Mouse (Mus musculus) thymus, postnatal 25 days (tissue): ENCODE results near the gene Zfp422.
"Not testable (repeated sequence)": the region's sequence is repeated elsewhere in the genome, so short reads cannot be mapped to it uniquely, and the experiment has no call there.

Source experiments
- DNase-seq: peaks from one replicate; pipeline ENCODE4 v3.0.0; 2022

The Zfp422 gene

DNA sequence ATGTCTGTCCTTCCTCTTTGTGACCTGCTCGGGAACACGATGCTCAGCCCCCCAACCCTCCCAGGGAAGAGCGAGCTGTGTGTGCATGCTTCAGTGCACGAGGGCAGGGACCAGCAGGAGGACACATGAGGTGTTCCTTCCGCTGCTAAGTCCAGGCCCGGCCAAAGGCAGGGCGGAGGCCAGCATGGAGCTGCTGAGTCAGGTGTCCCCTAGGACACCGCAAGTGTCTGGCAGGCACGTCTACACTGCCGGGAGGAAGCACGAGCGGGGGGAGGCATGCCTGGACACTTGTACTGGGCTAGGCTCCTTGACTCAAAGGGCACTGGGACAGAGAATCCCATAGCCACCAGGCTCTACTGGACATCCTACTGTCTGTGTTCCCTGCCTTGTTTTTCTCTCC, 19.0 kb upstream of the Zfp422 start:
- no peak for DNase-seq

DNA sequence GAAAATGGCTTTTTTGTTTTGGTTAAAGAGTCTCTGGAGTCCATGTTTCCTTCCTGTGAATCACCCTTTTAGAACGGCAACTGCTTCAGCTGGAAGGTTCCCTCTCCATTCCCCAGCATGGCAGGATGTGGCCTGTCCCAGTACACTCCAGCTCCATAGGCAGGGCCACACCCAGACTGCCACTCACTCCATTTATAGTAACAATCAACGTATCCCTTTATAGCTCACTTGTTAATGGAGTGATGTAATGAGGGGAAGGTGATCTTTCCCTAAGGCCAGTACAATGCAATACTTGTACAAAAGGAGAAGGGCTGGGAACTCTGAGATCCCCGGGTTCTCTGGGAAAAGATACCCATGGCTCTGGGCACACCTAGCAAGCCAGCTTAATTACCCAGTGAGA, 15.5 kb upstream of the Zfp422 start:
- DNase-seq = no peak

DNA sequence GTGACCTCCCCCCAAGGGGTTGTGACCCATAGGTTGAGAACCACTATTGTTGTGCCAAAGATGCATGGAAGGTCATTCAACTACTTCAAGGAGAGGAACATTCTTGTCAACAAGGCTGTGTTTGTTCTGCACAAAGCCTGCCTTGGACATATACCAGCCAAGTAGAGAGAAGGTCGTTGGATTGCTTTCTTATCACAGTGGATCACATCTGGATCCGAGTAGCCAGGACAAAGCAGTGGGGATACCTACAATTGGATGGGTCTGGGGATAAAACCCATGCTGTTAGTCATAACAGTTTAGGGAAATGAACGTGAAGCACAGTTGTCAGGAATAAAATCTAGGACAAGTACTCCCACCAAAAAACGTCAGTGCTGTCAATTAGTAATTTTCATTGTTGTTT, 15.1 kb upstream of the Zfp422 start:
- no peak for DNase-seq

DNA sequence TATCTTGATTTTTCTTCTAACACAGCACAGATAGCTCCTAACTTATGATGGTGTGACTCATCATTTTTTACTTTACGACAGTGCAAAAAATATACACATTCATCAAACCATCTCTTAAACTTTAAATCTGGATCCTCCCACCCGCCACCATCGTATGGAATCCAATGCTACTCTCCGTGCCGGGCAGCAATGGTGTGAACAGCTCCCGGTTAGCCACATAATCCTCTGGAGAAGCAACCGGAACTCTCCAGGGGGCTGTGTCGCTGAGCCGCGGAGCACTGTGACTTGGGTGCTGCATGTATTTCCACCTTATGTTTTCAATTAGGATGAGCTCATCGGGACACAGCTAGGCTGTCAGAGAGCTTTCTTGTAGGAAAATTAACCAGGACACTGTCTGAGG, 14.1 kb upstream of the Zfp422 start:
- no peak for DNase-seq

DNA sequence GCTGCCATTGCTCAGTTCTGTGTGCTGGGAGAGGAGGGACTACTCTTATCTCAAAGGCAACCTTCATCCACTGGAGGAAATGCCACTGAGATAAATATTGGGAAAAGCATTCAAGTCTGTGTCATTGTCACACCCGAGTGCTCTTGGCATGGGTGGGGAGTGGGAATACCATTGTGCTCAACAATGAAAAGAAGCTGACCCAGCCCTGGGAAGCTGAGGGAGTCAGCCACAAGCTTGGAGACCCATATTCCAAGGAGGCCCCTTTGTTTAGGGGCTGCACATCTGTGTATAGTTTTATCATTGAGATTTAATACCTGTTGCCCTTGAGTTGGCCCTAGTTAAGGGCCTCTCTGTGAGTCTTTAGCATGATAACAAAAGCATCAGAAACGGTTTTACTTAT, 10.9 kb upstream of the Zfp422 start:
- DNase-seq = no peak

DNA sequence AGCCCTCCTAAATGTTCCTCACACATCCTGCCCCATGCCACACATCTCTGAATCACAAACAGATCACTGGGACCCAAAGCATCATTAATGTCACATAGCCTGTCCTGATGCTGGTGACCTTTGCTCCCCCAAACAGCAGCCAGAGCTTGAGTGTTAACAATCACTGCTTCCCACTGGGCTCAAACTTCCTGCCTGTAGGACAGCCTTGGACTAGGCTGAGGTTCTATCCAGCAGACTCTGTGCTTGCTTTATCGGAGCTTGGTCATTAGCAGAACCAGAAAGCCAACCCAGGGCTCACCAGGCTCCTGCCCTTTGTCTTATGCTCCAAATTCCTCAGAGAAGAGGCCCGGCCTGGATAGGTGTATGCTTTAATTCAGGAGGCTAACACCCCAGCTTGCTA, 10.1 kb upstream of the Zfp422 start:
- DNase-seq = no peak

DNA sequence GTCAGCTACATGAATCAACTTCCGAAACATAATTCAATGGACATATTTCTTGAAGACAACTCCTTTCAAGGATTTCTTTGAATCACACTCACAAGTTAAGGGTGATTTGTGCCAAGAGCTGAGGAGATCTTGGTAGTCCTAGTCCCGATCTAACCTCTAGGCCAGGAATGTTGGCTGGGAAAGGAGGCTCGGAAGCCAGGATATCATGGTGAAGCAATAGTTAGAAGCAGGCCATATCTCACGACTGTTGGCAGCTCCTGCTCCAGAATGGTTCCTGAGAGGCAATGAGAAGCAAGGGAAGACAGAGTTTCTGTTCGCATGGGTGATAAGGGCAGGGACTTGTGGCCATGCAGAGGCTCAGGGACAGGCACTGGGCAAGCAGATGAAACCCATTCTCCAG, 8.7 kb upstream of the Zfp422 start:
- no peak for DNase-seq

DNA sequence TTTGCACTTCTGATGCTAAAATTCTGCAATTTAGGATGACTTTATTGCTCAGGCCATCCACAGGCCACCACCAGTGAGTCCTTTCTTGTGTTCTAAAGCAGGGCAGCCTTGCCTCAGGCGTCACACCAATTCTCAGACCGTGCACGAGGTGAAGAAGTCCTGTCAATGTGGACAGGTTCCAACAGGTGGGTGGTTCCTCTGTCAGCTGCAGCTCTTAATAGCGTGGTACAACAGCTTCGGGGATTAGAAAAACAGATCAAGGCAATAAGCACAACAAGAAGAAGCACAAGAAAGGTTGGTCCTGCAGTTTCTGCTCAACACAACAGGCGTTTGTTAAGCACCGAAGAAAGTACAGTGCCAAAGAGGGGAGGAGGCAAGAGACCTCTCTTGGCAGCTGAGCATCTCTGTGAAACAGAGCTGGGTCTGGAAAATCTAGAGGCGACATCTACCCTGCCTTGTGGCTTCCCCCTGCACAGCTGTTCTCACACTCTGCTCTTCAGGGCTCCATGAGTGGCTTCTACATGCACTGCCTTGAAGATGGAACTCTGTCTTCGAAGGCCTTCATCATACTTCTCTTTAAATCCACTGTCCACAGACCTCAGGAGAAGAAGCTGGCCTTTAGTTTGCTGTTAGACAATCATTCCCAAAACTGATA, 7.9 kb upstream of the Zfp422 start:
- DNase-seq = no peak

DNA sequence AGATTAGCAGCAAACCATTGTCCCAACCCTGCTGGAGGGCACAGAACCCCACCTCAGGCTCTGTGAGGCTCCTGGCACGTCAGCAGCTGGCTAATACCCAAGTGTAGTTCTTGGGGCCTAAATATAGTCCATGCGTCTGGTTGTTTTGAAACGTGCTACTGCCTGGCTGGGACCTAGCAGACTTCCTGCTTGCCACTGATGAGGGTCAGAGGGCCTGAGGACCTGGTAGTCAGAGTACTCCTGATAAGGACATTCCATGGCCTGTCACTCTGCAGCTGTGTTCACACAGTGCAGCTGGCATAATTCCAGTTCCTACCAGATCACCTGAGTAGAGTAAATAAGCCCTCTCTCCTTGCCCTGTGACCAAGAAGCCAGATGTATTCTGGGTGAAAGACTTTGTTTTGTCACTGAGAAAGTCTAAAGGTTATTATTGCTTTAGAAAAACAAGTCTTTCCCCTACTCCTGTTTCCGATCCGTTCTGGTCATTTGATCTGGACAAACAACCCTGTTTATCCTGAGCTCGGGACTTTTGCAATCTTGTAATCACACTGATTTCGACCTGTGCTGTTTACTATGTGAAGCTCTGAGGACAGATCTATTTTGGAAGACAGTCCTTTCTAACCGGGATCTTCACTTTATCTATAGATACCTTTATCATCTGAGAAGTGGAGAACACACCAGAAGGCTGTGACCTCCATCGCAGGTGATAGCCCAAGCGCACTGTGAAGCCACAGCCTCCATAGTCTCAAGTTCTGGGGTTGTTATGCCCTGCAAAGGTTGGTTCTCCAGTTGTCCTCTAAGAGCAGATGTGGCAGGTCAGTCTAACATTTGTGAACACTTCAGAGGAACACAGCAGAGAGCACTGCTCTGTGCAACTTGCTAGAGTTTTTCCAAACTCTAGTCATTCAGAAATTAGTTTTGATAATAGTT, 6.7 kb upstream of the Zfp422 start:
- DNase-seq = no peak

DNA sequence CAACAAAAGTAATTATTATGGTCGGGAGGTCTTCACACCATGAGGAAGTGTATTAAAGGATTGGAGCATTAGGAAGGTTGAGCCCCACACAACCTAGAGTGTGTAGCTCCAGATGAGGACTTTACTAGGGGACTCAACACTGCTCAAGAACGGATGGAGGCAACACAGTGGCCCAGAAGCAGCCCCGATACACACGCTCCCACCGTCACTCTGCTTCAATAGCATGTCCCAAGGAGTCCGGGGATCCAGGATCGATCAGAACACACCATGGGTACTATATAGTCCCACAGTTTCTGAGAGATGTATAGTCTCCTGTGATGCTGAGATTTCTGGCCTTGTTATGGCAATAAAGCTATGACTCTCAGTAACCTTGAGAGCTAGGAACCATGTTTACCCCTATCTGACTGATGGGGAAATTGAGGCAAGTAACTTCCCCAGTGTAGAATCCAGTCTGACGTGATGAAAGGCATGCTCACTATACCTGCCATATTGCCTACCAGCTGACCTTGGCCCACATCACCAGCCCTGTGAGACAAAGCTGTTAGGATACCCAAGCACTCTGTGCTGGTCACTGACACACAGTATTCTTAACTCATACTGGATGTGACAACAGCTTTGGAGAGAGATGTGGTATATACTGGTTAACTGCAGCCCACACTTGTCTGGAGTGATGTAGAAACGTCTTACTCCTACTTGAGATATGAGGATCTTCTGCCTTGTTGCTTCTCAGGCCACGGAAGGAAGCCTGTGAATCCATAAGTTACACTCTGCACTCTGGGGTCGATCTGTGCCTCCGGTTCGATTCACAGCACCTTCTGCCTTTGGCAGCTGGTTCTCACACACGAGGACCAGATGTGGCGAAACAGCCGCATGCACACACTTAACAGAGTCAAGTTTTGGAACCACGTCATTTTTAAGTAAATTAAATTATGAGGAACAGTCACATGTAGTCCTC, 5.2 kb upstream of the Zfp422 start:
- no peak for DNase-seq

DNA sequence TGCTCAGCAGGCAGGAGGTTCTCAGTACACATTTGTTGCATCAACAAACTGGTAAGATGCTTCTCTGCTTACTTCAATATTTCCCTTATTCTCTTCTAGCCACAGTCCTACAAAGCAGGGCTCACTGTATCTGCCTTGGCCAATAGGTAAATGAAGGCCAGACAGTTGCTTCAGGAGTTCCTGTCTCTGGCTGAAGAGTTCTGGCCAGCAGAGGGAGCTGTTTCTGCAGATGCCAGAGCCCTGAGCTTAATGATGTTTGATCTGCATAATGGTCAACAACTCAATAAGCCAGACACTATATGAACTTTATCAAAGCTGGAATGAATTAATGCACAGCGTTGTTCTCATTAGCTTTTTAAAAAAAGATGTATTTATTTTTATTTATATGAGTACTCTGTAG, 3.3 kb upstream of the Zfp422 start:
- peak; percentile 70 for DNase-seq

DNA sequence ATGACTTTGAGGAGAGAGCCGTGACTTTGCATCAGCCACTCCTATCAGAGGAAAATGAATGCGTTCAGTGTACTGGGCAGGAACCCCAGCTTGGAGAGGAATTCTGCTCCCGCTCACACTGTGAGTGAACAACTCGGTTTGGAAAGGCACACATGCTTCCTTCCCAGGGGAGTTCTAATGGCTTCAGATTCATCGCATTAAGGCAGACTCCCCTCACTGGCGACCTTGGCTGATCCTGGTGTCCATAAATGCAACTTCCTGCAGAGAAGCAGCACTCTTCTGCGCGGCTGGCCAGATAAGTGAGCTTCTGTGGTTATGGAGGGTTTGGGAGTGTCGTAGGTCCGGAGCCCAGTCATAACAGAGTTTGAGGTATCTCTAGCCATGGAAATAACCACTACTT, 967 bp upstream of the Zfp422 start:
- no peak for DNase-seq

DNA sequence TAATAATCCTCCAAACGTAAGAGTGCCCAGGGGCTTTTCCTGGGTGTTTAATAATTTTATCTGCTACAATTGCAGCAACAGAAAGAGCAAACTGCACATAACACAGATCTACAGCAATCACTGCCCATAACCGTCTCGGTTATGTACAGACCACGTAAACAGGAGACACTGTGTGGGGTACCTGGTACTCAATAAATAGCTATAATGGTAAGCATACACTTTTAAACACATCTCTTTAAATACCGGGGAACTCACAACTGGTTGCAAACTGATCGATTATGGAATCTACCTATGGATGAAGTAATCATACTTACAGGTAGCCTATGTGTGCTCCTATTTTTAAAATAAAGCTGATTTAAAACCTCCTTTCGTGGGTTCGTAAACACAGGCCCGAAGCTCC, 704 bp downstream of the Zfp422 start:
- DNase-seq = no peak

DNA sequence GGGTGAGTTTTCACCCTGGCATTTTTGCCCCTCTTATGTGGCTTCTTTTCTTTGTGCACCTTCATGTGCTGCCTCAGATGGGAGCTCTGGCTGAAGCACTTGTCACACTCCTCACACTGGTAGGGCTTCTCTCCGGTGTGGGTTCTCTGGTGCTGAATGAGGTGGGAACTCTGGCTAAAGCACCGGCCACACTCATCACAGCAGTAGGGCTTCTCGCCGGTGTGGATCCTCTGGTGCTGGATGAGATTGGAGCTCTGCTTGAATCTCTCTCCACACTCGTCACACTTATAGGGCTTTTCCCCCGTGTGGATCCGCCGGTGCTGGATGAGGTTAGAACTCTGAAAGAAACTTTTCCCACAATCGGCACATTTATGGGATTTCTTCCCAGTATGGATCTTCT, 2.4 kb downstream of the Zfp422 start:
- DNase-seq = not testable (repeated sequence)

DNA sequence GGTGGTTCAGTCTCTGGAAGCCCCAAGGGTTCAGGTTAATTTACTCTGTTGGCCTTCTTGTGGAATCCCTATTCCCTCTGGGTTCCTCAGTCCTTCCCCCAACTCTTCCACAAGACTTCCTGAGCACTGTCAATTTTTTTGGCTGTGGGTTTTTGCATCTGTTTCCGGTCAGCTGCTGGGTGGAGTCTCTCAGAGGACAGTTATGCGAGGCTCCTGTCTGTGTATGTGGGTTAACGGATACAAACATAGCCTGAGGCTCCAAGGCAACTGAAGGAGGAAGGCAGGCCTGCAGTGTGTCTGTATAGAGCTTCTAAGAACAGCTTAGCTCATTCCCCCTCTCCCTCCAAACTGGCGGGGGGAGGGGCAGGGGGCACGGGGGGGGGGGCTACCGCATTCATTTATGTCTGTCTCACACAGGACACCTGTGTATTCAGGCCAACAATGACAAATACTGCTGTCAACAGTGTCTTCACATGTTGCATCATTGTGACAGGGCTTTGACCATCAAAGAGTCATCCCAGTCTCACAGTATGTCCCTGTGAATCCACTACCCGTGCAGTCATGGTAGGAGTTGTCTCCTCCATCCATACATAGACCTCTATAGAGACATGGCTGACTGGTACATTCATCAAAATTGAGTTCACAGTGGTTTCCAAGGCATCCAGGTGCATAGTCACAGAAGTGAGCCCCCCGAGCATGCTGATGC, 7.3 kb downstream of the Zfp422 start:
- no peak for DNase-seq

DNA sequence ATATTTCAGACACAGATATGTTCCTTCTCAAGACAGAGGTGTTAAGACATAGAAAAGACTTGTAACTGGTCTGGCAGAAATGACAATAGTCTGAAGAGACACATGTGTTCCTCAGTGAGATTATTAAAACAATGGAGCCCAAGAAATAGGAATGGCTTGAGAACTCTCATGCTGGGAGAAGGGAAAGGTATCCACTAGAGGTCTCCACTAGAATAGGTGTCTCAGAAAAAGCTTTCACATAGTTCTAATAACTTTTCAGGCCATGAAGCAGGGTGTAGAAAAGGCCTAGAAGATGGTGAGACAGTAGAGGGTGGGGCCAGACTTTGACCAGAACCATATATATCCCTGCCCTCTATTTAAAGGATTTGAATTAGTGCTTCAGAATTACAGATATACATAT, 10.7 kb downstream of the Zfp422 start:
- DNase-seq = no peak

DNA sequence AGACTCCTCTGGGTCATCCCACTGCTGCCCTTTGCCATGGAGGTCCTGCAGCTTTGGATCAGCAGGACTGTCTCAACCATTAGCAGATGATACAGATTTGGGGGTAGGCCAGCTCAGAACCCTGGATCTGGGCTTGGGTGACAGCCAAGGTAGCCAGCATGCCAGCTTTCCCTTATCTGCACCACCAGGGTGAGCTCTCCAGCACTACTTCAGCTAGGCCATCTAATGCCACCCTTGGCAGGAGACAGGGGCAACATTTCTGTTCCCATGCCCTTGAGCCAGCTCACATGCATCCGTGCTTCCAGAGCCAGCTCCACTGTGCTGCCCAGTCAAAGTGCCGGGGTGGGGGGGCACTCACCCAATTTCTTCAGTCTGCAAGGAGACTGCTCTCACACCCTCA, 13.1 kb downstream of the Zfp422 start:
- no peak for DNase-seq

DNA sequence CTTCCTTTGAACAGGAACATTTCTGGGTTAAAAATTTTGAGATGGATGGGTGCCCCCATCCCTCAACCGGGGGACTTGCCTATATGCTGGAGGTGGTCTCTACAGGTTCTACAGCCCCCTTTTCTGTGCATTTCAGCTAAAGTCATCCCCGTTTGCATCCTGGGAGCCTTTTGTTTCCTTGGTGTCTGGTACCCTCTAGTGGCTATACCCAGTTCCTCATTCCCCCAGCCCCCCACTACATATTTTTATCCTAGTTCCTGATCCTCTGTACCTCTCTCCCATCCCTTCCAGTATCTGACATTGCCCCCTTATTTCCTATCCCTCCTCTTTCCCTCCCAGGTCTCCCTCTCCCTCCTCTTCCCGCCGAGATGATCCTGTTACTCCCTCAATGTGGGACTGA, 21.6 kb downstream of the Zfp422 start:
- no peak for DNase-seq

DNA sequence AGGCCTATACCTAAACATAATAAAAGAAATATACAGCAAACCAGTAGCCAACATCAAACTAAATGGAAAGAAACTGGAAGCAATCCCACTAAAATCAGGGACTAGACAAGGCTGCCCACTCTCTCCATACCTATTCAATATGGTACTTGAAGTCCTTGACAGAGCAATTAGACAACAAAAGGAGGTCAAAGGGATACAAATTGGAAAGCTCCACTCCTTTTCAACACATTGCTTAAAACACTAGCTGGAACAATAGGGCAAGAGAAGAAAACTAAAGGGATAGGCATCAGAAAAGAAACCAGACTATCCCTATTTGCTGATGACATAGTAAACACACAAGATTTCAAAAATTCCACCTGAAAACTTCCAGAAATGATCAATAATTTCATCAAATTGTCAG, 27.8 kb downstream of the Zfp422 start:
- DNase-seq = not testable (repeated sequence)

DNA sequence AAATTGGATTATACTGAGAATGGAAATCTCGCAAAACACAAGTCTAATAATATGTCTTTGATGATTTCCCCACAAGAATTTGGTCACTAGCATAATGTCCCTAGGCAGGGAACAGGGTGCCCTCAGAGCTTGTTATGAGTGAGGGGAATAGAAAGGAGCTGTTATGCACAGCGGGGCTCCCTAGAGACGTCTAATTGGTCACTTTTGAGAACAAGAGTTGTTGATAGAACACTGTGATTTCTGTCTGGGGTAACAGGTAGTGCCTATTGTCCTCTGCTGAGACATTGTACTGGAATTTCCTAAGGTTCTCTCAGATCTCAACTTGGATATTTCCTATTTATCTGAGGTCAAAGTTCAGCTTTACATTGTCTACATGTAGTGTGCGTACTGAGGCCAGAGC, 44.7 kb downstream of the Zfp422 start, which contains the start of gene Olfr215:
Gene Olfr215 (minus strand): TSS at position 101 of the 400 bp plus-strand sequence.
- DNase-seq = no peak
